Mouse (Mus musculus): ENCODE measurements around the gene Gh. TPM values are rescaled to one million over a fixed set of nuclear protein-coding genes. Genes with fewer than 3 reads are reported as not detected.

The Gh gene
- polyA plus RNA-seq, 1 experiment from 2014 or later, result not detected

DNA sequence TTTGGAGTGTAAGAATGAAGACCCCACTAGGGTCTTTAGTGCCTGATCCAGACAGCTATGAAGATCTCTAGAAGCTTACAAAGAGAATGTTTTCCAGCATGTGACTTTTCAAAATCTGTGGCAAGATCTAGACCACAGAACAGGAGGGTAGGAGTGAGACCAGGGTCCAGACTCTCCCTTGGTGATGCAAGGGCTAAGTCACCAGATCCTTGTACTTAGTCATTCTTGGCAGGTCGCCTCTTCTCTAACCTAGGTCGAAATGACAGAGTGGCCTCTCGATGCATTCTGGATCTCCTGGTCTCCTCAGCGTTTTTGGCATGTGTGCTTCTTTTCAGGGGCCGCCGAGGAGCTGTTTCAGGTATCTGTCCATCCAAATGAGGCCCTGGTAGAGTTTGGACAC lies 19.2 kb downstream of the Gh start:
- no peak for ATAC-seq (ENCODE audit: insufficient number of reproducible peaks, insufficient read depth, low FRiP score, low TSS enrichment)
- Histone ChIP-seq H3K4me1 (0 out of 2 replicates have a peak, but pooled peaks cover 2% of the 10 kb centered on the region), H3K27ac (no peak overlapping the region), H3K27me3 (no peaks in the 10 kb centered on the region), H3K4me3 (no peak overlapping the region), H3K4me2 (replicated peaks) (no peak overlapping the region), H3K36me3 (no peaks in the 10 kb centered on the region), H3K9me3 (no peaks in the 10 kb centered on the region), H3K9ac (no peak overlapping the region)
- WGBS, result 85% methylated on average over 6 of the region's 6 CpGs

GRCm38 (mm10) chr11:106276454-106276853 lies 25.2 kb downstream of the Gh start, which contains the start of gene Tcam1:
Gene Tcam1, plus strand, starts transcription at chr11:106276672.
- Histone ChIP-seq H3K9me3 (no peaks in the 10 kb centered on the region), H3K4me2 (replicated peaks) (peak within 1 kb of the TSS; percentile 45), H3K9ac (no peak within 1 kb of the TSS), H3K4me3 (peak within 1 kb of the TSS; percentile 23), H3K4me1 (peaks cover 20% of the 10 kb centered on the region), H3K27me3 (no peaks in the 10 kb centered on the region), H3K36me3 (no peaks in the 10 kb centered on the region), H3K27ac (no peak within 1 kb of the TSS)
- 7% methylated on average over 25 of the region's 25 CpGs for WGBS
- ATAC-seq (ENCODE audit: insufficient number of reproducible peaks, insufficient read depth, low FRiP score, low TSS enrichment), result no peak

DNA sequence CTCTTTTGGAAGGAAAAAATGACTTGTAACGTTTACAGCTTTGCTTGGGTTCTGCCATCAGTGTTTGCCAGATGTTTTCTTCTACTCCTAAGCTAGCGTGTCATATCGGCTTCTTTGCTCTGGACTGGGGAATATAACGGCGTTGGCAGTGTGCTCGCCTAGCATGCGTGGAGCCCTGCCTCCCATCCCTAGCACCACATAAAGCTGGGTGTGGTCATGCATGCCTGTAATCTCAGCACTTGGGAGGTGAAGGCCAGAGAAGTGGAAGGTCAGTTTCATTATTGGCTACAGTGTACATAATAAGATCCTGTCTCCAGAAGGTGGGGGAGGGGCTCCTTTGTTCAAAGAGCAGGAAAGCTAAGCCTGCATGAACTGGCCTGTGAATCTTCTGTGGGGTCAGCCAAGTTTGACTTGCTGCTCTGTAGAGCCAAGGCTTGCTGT lies 26.7 kb downstream of the Gh start:
- no peaks in the 10 kb centered on the region for H3K9me3 ChIP-seq
- H3K36me3 ChIP-seq, result no peaks in the 10 kb centered on the region
- H3K4me2 ChIP-seq (replicated peaks), result no peak overlapping the region
- no peaks in the 10 kb centered on the region for H3K27me3 ChIP-seq
- 72% methylated on average over 7 of the region's 7 CpGs for WGBS
- H3K27ac ChIP-seq, result peak overlapping the region; percentile 58; the same call in 1 of the 2 replicates
- peaks cover 33% of the 10 kb centered on the region for H3K4me1 ChIP-seq
- no peak for ATAC-seq (ENCODE audit: insufficient number of reproducible peaks, insufficient read depth, low FRiP score, low TSS enrichment)
- no peak overlapping the region for H3K9ac ChIP-seq
- no peak overlapping the region for H3K4me3 ChIP-seq

GRCm38 (mm10) chr11:106274374-106274773 lies 27.3 kb downstream of the Gh start:
- 81% methylated on average over 1 of the region's 1 CpGs for WGBS
- H3K27ac ChIP-seq, result peak overlapping the region; percentile 58; the same call in 1 of the 2 replicates
- no peak for ATAC-seq (ENCODE audit: insufficient number of reproducible peaks, insufficient read depth, low FRiP score, low TSS enrichment)
- H3K4me2 ChIP-seq (replicated peaks), result no peak overlapping the region
- H3K36me3 ChIP-seq, result no peaks in the 10 kb centered on the region
- H3K9ac ChIP-seq, result no peak overlapping the region
- H3K27me3 ChIP-seq, result no peaks in the 10 kb centered on the region
- peaks cover 34% of the 10 kb centered on the region for H3K4me1 ChIP-seq
- H3K4me3 ChIP-seq, result no peak overlapping the region
- no peaks in the 10 kb centered on the region for H3K9me3 ChIP-seq

DNA sequence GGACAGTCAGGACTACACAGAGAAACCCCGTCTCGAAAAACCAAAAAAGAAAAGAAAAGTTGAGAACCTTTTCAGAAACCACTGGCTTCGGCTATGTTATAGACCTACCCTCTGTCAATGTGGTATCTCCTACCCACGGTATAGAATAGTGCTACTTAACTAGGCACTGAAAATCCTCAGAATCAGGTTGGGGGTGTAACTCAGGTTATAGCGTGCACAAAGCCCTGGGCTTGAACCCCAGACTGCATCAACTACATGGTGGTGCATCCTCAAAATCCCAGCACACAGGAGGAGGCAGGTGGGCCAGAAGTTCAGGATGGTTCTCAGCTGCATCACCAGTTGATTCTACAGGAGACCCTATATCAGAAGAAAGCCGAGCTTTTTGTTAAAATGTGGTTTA lies 27.9 kb downstream of the Gh start:
- no peaks in the 10 kb centered on the region for H3K36me3 ChIP-seq
- 0 out of 2 replicates have a peak overlapping the region, but pooled peaks have one; percentile 87 for H3K27ac ChIP-seq
- 93% methylated on average over 6 of the region's 6 CpGs for WGBS
- ATAC-seq (ENCODE audit: insufficient number of reproducible peaks, insufficient read depth, low FRiP score, low TSS enrichment), result no peak
- H3K27me3 ChIP-seq, result no peaks in the 10 kb centered on the region
- peaks cover 39% of the 10 kb centered on the region for H3K4me1 ChIP-seq
- H3K9me3 ChIP-seq, result no peaks in the 10 kb centered on the region
- no peak overlapping the region for H3K9ac ChIP-seq
- no peak overlapping the region for H3K4me3 ChIP-seq
- H3K4me2 ChIP-seq (replicated peaks), result peak overlapping the region; percentile 66

DNA sequence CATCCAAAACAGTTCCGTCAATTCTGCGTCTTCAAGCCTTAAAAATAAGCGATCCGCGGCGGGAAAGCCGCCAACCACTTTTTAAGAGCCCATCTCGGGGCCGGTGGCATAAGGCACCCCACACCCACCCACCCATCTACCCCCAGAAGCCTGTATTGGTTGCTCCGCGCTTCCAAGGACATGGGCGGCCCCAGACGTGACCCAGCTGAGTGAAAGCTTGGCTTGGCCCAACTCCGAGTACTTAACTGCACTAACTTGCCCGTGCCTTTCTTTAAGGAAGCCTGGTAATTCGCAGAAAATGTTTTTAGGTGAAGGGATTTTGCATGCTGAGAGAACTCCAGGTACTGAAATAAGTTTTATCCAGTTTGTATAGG lies 28.4 kb downstream of the Gh start:
- Histone ChIP-seq H3K4me2 (replicated peaks) (peak overlapping the region; percentile 66), H3K27ac (peak overlapping the region; percentile 87), H3K36me3 (no peaks in the 10 kb centered on the region), H3K4me1 (peaks cover 44% of the 10 kb centered on the region), H3K27me3 (no peaks in the 10 kb centered on the region), H3K4me3 (peak overlapping the region; percentile 86), H3K9ac (peak overlapping the region; percentile 56), H3K9me3 (no peaks in the 10 kb centered on the region)
- WGBS, result 18% methylated on average over 16 of the region's 16 CpGs
- ATAC-seq (ENCODE audit: insufficient number of reproducible peaks, insufficient read depth, low FRiP score, low TSS enrichment), result no peak

GRCm38 (mm10) chr11:106272644-106273310 lies 28.9 kb downstream of the Gh start, which contains the start of gene Smarcd2:
Gene Smarcd2, minus strand, starts transcription at chr11:106272972.
- peak; percentile 90 for ATAC-seq (ENCODE audit: insufficient number of reproducible peaks, insufficient read depth, low FRiP score, low TSS enrichment)
- Histone ChIP-seq H3K9me3 (no peaks in the 10 kb centered on the region), H3K9ac (peak within 1 kb of the TSS; percentile 93), H3K27me3 (no peaks in the 10 kb centered on the region), H3K36me3 (no peaks in the 10 kb centered on the region), H3K4me3 (peak within 1 kb of the TSS; percentile 86), H3K27ac (peak within 1 kb of the TSS; percentile 89), H3K4me2 (replicated peaks) (peak within 1 kb of the TSS; percentile 88), H3K4me1 (peaks cover 49% of the 10 kb centered on the region)
- under 1% methylated on average over 72 of the region's 72 CpGs for WGBS

- peak; percentile 16 for ATAC-seq (ENCODE audit: insufficient number of reproducible peaks, insufficient read depth, low FRiP score, low TSS enrichment)
Observed at GRCm38 (mm10) chr11:106271794-106272643, 29.6 kb downstream of the Gh start.

GRCm38 (mm10) chr11:106271131-106271793 lies 30.4 kb downstream of the Gh start:
- Histone ChIP-seq H3K27ac (peak overlapping the region; percentile 89), H3K9ac (peak overlapping the region; percentile 93), H3K4me2 (replicated peaks) (peak overlapping the region; percentile 88), H3K4me3 (peak overlapping the region; percentile 86), H3K9me3 (no peaks in the 10 kb centered on the region), H3K27me3 (no peaks in the 10 kb centered on the region), H3K36me3 (peaks cover 12% of the 10 kb centered on the region), H3K4me1 (peaks cover 50% of the 10 kb centered on the region)
- no peak for ATAC-seq (ENCODE audit: insufficient number of reproducible peaks, insufficient read depth, low FRiP score, low TSS enrichment)
- WGBS, result 36% methylated on average over 5 of the region's 5 CpGs

More at GRCm38 (mm10) chr11:106271794-106272643, 29.6 kb downstream of the Gh start:
- no peaks in the 10 kb centered on the region for H3K9me3 ChIP-seq
- WGBS, result 1% methylated on average over 41 of the region's 41 CpGs
- peaks cover 5% of the 10 kb centered on the region; the same call in 1 of the 2 replicates for H3K36me3 ChIP-seq
- peak overlapping the region; percentile 88 for H3K4me2 ChIP-seq (replicated peaks)
- peak overlapping the region; percentile 93 for H3K9ac ChIP-seq
- H3K27me3 ChIP-seq, result no peaks in the 10 kb centered on the region
- peak overlapping the region; percentile 86 for H3K4me3 ChIP-seq
- H3K27ac ChIP-seq, result peak overlapping the region; percentile 89
- H3K4me1 ChIP-seq, result peaks cover 53% of the 10 kb centered on the region

GRCm38 (mm10) chr11:106269060-106269431 lies 32.6 kb downstream of the Gh start:
- Histone ChIP-seq H3K9ac (no peak overlapping the region), H3K4me1 (peaks cover 39% of the 10 kb centered on the region), H3K9me3 (no peaks in the 10 kb centered on the region), H3K27me3 (no peaks in the 10 kb centered on the region), H3K4me2 (replicated peaks) (peak overlapping the region; percentile 29), H3K4me3 (no peak overlapping the region), H3K27ac (peak overlapping the region; percentile 69), H3K36me3 (peaks cover 34% of the 10 kb centered on the region)
- WGBS, result 34% methylated on average over 3 of the region's 3 CpGs
- ATAC-seq (ENCODE audit: insufficient number of reproducible peaks, insufficient read depth, low FRiP score, low TSS enrichment), result no peak

GRCm38 (mm10) chr11:106268326-106269059 lies 33.2 kb downstream of the Gh start:
- WGBS, result 40% methylated on average over 8 of the region's 8 CpGs
- H3K9me3 ChIP-seq, result no peaks in the 10 kb centered on the region
- peaks cover 40% of the 10 kb centered on the region for H3K36me3 ChIP-seq
- peaks cover 35% of the 10 kb centered on the region for H3K4me1 ChIP-seq
- peak overlapping the region; percentile 7; the same call in 1 of the 2 replicates for H3K9ac ChIP-seq
- H3K27ac ChIP-seq, result peak overlapping the region; percentile 69
- H3K27me3 ChIP-seq, result no peaks in the 10 kb centered on the region
- no peak overlapping the region for H3K4me3 ChIP-seq
- peak overlapping the region; percentile 29 for H3K4me2 ChIP-seq (replicated peaks)
- no peak for ATAC-seq (ENCODE audit: insufficient number of reproducible peaks, insufficient read depth, low FRiP score, low TSS enrichment)

All from embryonic facial prominence, embryonic 12.5 days (tissue).